Mouse (Mus musculus) hindbrain, embryonic 16.5 days (tissue): ENCODE measurements around the gene Itpkc. TPM values are rescaled to one million over a fixed set of nuclear protein-coding genes. Genes with fewer than 3 reads are reported as not detected.
A peak's percentile ranks its signal among the peaks of the same experiment; 100 is the strongest.

Source experiments
- microRNA counts: library from miRNA; unstranded; fragments of <30 nt; microRNA quantifications from one replicate; lab custom pipeline; 2016
- microRNA-seq: library from miRNA; unstranded; fragments of <30 nt; microRNA quantifications from one replicate; pipeline ENCODE4, GENCODE M21; 2017
- polyA plus RNA-seq: library from polyadenylated mRNA; unstranded; fragments of >200 nt; fragmentation: Nextera tagmentation; extraction: Ambion mirVana; gene quantifications from 2 replicates; pipeline ENCODE4 v1.2.1, GENCODE M21; 2015

Gene Itpkc
- polyA plus RNA-seq, 1 experiment from 2014 or later = 5.7 TPM

MicroRNAs within 50 kb of the gene (microRNA counts, 519-probe panel; counts per million panel counts)
- microRNA mmu-miR-1191 (lab: Ali Mortazavi, UCI) = 1,140 counts per million, percentile 8 among the panel's probes with 10 or more counts

Small RNAs within 50 kb of the gene (microRNA-seq; reads per million reads assigned to microRNA genes)
- 1.2 reads per million for gene Mir1191
- gene Mir3101 = 0.62 reads per million

Other genes starting within 250 kb of the Itpkc start
- gene Cyp2a12, start 199.6 kb downstream of the Itpkc start, polyA plus RNA-seq = not detected in 2 replicates
- gene Cyp2f2, start 108.8 kb downstream of the Itpkc start, polyA plus RNA-seq = 0.16 and 0.34 TPM in 2 replicates
- 0.13 and 0.30 TPM in 2 replicates for gene Cyp2t4, start 74.9 kb downstream of the Itpkc start, polyA plus RNA-seq
- gene Egln2, start 61.9 kb downstream of the Itpkc start, polyA plus RNA-seq = 92.7 and 102 TPM in 2 replicates
- gene Rab4b, start 49.8 kb downstream of the Itpkc start, polyA plus RNA-seq = 112 and 118 TPM in 2 replicates
- gene Gm21983, start 47.6 kb downstream of the Itpkc start, polyA plus RNA-seq = not detected in 2 replicates
- gene Mia, start 47.5 kb downstream of the Itpkc start, polyA plus RNA-seq = 30.3 and 40.5 TPM in 2 replicates
- gene BC024978, start 32.9 kb downstream of the Itpkc start, polyA plus RNA-seq = 2.7 and 3.7 TPM in 2 replicates
- gene Snrpa, start 32.4 kb downstream of the Itpkc start, polyA plus RNA-seq = 177 and 194 TPM in 2 replicates
- gene Coq8b, start 4.4 kb upstream of the Itpkc start, polyA plus RNA-seq = 21.8 and 23.9 TPM in 2 replicates
- 54.4 and 59.5 TPM in 2 replicates for gene Numbl, start 29.8 kb upstream of the Itpkc start, polyA plus RNA-seq
- gene Ltbp4, start 109.0 kb upstream of the Itpkc start, polyA plus RNA-seq = 14.1 and 17.2 TPM in 2 replicates
- gene Shkbp1, start 127.4 kb upstream of the Itpkc start, polyA plus RNA-seq = 31.6 and 38.0 TPM in 2 replicates
- not detected in 2 replicates for gene Gm20479, start 128.8 kb upstream of the Itpkc start, polyA plus RNA-seq
- 3.1 and 3.7 TPM in 2 replicates for gene Sptbn4, start 219.0 kb upstream of the Itpkc start, polyA plus RNA-seq
- 23.4 and 23.7 TPM in 2 replicates for gene Blvrb, start 219.3 kb upstream of the Itpkc start, polyA plus RNA-seq
- 9.7 and 10.7 TPM in 2 replicates for gene Sertad3, start 245.1 kb upstream of the Itpkc start, polyA plus RNA-seq